Mouse (Mus musculus) myocyte (in vitro differentiated cells): ENCODE measurements around the gene Timm13. TPM values are rescaled to one million over a fixed set of nuclear protein-coding genes. Genes with fewer than 3 reads are reported as not detected.
A peak's percentile ranks its signal among the peaks of the same experiment; 100 is the strongest.

Experiments used
- H3K27me3 ChIP-seq: one replicate; pipeline ENCODE4 v1.6.1; 2011; ENCODE audit not compliant: control insufficient read depth, insufficient read depth, insufficient read length
- H3K36me3 ChIP-seq: one replicate; pipeline ENCODE4 v1.6.1; 2011; ENCODE audit not compliant: control insufficient read depth, insufficient read depth
- H3K4me2 ChIP-seq: one replicate; pipeline ENCODE4 v1.6.1; 2011; ENCODE audit warnings: low read depth, control low read depth
- H3K4me3 ChIP-seq: one replicate; pipeline ENCODE4 v1.5.1; 2011; ENCODE audit warnings: mild to moderate bottlenecking, control low read depth, moderate library complexity
- H3K79me2 ChIP-seq: one replicate; pipeline ENCODE4 v1.6.1; 2011; ENCODE audit not compliant: control insufficient read depth, insufficient read depth
- H3ac ChIP-seq: one replicate; pipeline ENCODE4 v1.6.1; 2011; ENCODE audit not compliant: control insufficient read depth, insufficient read length
- CEBPB ChIP-seq: IDR thresholded peaks from 2 replicates; pipeline ENCODE4 v1.6.1; 2011; ENCODE audit warnings: mild to moderate bottlenecking, moderate library complexity; ENCODE audit not compliant: poor library complexity, insufficient read depth, severe bottlenecking
- E2F4 ChIP-seq: IDR thresholded peaks from one replicate; pipeline ENCODE4 v1.6.1; 2011; ENCODE audit warnings: mild to moderate bottlenecking, control low read depth, moderate library complexity; ENCODE audit not compliant: insufficient read depth
- MAX ChIP-seq: IDR thresholded peaks from one replicate; pipeline ENCODE4 v1.6.1; 2011; ENCODE audit warnings: low read depth, mild to moderate bottlenecking, control low read depth
- MYOD1 ChIP-seq, 3 experiments: IDR thresholded peaks; one replicate each; pipeline ENCODE4 v1.6.1; 2011; ENCODE audit warnings: control low read depth in 2 of 3, low read depth in 2 of 3, mild to moderate bottlenecking in 2 of 3, moderate library complexity in 1 of 3; ENCODE audit not compliant: insufficient read length in 2 of 3, control insufficient read depth in 1 of 3
- MYOG ChIP-seq, 3 experiments: IDR thresholded peaks; one replicate each; pipeline ENCODE4 v1.6.1; 2011; ENCODE audit warnings: control low read depth in 2 of 3, low read depth in 2 of 3, mild to moderate bottlenecking in 2 of 3; ENCODE audit not compliant: insufficient read length in 2 of 3, control insufficient read depth in 1 of 3, insufficient read depth in 1 of 3
- POLR2A ChIP-seq: IDR thresholded peaks from one replicate; pipeline ENCODE4 v1.6.1; 2011; ENCODE audit warnings: low read depth, mild to moderate bottlenecking, control low read depth, moderate library complexity; ENCODE audit not compliant: insufficient read length
- POLR2AphosphoS2 ChIP-seq: IDR thresholded peaks from one replicate; pipeline ENCODE4 v1.6.1; 2011; ENCODE audit warnings: low read depth, control low read depth; ENCODE audit not compliant: insufficient read length
- REST ChIP-seq: IDR thresholded peaks from one replicate; pipeline ENCODE4 v1.6.1; 2011; ENCODE audit warnings: mild to moderate bottlenecking, control low read depth, moderate library complexity; ENCODE audit not compliant: insufficient read depth, insufficient read length
- SRF ChIP-seq: IDR thresholded peaks from one replicate; pipeline ENCODE4 v1.6.1; 2011; ENCODE audit warnings: low read depth; ENCODE audit not compliant: control insufficient read depth, insufficient read length
- TCF12 ChIP-seq: IDR thresholded peaks from one replicate; pipeline ENCODE4 v1.6.1; 2011; ENCODE audit warnings: mild to moderate bottlenecking, control low read depth; ENCODE audit not compliant: poor library complexity, insufficient read depth, severe bottlenecking
- TCF3 ChIP-seq: IDR thresholded peaks from one replicate; pipeline ENCODE4 v1.6.1; 2011; ENCODE audit warnings: low read depth, control low read depth; ENCODE audit not compliant: insufficient read length
- USF1 ChIP-seq: IDR thresholded peaks from one replicate; pipeline ENCODE4 v1.6.1; 2011; ENCODE audit warnings: low read depth, mild to moderate bottlenecking, control low read depth, moderate library complexity
- polyA plus RNA-seq: library from polyadenylated mRNA; unstranded; fragments of >200 nt; fragmentation: generic; extraction: Trizol; gene quantifications from one replicate; pipeline ENCODE4 v1.2.1, GENCODE M21; 2012; ENCODE audit warnings: missing spikeins

Gene Timm13
- polyA plus RNA-seq, 1 experiment, result 225 TPM

- Histone ChIP-seq H3ac (no peak overlapping the region), H3K4me2 (no peak overlapping the region), H3K4me3 (no peak overlapping the region), H3K36me3 (no peaks in the 10 kb centered on the region), H3K27me3 (no peaks in the 10 kb centered on the region), H3K79me2 (peaks cover 13% of the 10 kb centered on the region)
- TF ChIP-seq E2F4 (no peak), POLR2AphosphoS2 (no peak), TCF3 (no peak), POLR2A (no peak)
Measured at GRCm38 (mm10) chr10:80902273-80902940, 1.6 kb upstream of the Timm13 start.

- TF ChIP-seq REST (no peak), POLR2AphosphoS2 (peak; percentile 8), MAX (no peak)
- Histone ChIP-seq H3K4me3 (no peak overlapping the region), H3K36me3 (no peaks in the 10 kb centered on the region), H3K27me3 (no peaks in the 10 kb centered on the region), H3K4me2 (peak overlapping the region; percentile 65), H3ac (no peak overlapping the region), H3K79me2 (peaks cover 13% of the 10 kb centered on the region)
Measured at GRCm38 (mm10) chr10:80901409-80902272, 872 bp upstream of the Timm13 start.

GRCm38 (mm10) chr10:80899591-80900317 lies 1.0 kb downstream of the Timm13 start:
- Histone ChIP-seq H3K79me2 (peaks cover 13% of the 10 kb centered on the region), H3ac (peak overlapping the region; percentile 20), H3K27me3 (no peaks in the 10 kb centered on the region), H3K36me3 (no peaks in the 10 kb centered on the region), H3K4me3 (peak overlapping the region; percentile 79), H3K4me2 (peak overlapping the region; percentile 96)
- TF ChIP-seq MAX (no peak), USF1 (no peak), CEBPB (no peak), POLR2AphosphoS2 (peak; percentile 54), E2F4 (no peak), REST (no peak)

- Histone ChIP-seq H3K4me2 (peak overlapping the region; percentile 96), H3K27me3 (no peaks in the 10 kb centered on the region), H3K36me3 (no peaks in the 10 kb centered on the region), H3K4me3 (peak overlapping the region; percentile 79), H3K79me2 (peaks cover 13% of the 10 kb centered on the region), H3ac (no peak overlapping the region)
- no peak for TF ChIP-seq E2F4
- TF ChIP-seq POLR2A, result no peak
- no peak for TF ChIP-seq TCF12
- TF ChIP-seq CEBPB, result no peak
- TF ChIP-seq SRF, result no peak
- TF ChIP-seq MYOD1 (IDR thresholded peaks at IDR 0.05; ENCODE audit: control insufficient read depth in 1 of 3, insufficient read length in 2 of 3, low read depth in 2 of 3), result no peak
- no peak for TF ChIP-seq MAX
- TF ChIP-seq POLR2AphosphoS2, result no peak
- no peak for TF ChIP-seq MYOG (IDR thresholded peaks at IDR 0.05; ENCODE audit: control insufficient read depth in 1 of 3, insufficient read depth in 1 of 3, insufficient read length in 2 of 3, low read depth in 2 of 3)
- TF ChIP-seq USF1, result no peak
- TF ChIP-seq TCF3, result no peak
- TF ChIP-seq REST, result no peak
Measured at GRCm38 (mm10) chr10:80899074-80899473, 1.7 kb downstream of the Timm13 start.

GRCm38 (mm10) chr10:80897861-80898510 lies 2.8 kb downstream of the Timm13 start:
- no peaks in the 10 kb centered on the region for H3K36me3 ChIP-seq
- peaks cover 13% of the 10 kb centered on the region for H3K79me2 ChIP-seq
- H3K4me2 ChIP-seq, result no peak overlapping the region
- TF ChIP-seq TCF12 (no peak), SRF (no peak), POLR2AphosphoS2 (peak; percentile 79), POLR2A (peak; percentile 34), MYOD1 (IDR thresholded peaks at IDR 0.05; ENCODE audit: control insufficient read depth in 1 of 3, insufficient read length in 2 of 3, low read depth in 2 of 3) (peak in 1 of 3 experiments; percentile 0)
- no peak overlapping the region for H3ac ChIP-seq
- no peak overlapping the region for H3K4me3 ChIP-seq
- no peaks in the 10 kb centered on the region for H3K27me3 ChIP-seq
